Mouse (Mus musculus) fibroblast of lung, adult 2 months (primary cell): Measurements from ENCODE around the gene Eif3j1.

Experiments used
- DNase-seq: peaks from one replicate; pipeline ENCODE4 v3.0.0-alpha.2; 2011; ENCODE audit warnings: low read depth

Eif3j1 gene

DNA sequence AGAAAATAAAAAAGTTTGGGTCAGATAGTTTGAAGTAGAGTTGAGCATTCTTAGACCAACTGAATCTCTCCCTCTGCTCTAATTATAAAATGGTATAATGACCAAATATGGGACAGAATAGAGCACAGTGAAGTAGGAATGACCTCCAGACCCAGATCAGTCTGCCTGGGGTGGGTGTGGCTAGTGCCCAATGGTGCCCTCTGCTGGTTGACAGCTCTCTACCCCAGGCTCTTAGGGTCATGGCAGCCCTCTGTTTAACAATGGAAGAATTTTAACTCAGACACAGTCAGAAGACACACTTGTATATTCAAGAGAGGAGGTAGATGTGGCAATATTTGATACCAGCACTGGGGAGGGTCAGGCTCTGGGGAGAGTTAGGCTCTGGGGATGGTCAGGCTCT lies 73.7 kb downstream of the Eif3j1 start:
- no peak for DNase-seq
